ENCODE assay signal across 22 mouse cellular contexts in the genomic region with DNA sequence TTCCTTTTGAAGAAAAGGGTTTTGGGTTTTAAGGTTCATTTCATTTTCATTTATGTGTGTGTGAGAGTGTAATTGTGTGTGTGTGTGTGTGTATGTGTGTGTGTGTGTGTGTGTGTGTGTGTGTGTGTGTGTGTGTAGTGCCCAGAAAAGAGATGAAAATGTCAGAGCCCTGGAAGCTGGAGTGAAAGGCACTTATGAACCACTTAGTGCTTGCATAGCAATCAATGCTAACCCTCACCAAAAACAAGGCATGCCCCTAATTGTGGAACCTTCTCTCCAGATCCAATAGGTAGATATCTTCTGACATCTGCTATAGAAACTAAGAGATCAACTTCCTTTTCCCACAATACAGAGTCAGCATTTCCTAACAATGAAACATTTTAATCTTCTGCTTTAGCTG.
DNase-seq lines count a peak whose midpoint lies in the region; ATAC-seq and TF ChIP-seq lines count a peak whose summit lies in the region.
"Had no signal": no experiment of that assay in that cellular context is flagged by ENCODE, and none has a peak within 500 bp of the region (broad histone marks: within the 10 kb centered on the region; RNA-seq: fewer than 3 reads in every experiment).

No protein-coding gene starts in this region.

- H3K4me1 ChIP-seq in forebrain, embryonic 16.5 days (replicated peaks; ENCODE audit: control insufficient read depth, insufficient read depth, low read length), result no peaks in the 10 kb centered on the region
- no peaks in the 10 kb centered on the region for H3K4me1 ChIP-seq in forebrain, postnatal 0 days (ENCODE audit: insufficient read depth)
- no peaks in the 10 kb centered on the region for H3K4me1 ChIP-seq in midbrain, embryonic 15.5 days
- no peaks in the 10 kb centered on the region for H3K4me1 ChIP-seq in midbrain, postnatal 0 days (ENCODE audit: insufficient read depth, low read length)
- H3K4me1 ChIP-seq in neural tube, embryonic 13.5 days (replicated peaks), result peaks cover 10% of the 10 kb centered on the region; the same call in 1 of the 2 replicates
- no peaks in the 10 kb centered on the region for H3K4me1 ChIP-seq in kidney, embryonic 16.5 days (ENCODE audit: insufficient read depth, low read length)
- H3K4me1 ChIP-seq: embryonic facial prominence, embryonic 13.5 days; embryonic facial prominence, embryonic 15.5 days; forebrain, embryonic 10.5 days; forebrain, embryonic 12.5 days had no signal

- H3K9me3 ChIP-seq in forebrain, embryonic 16.5 days (ENCODE audit: control insufficient read depth, low read length), result no peaks in the 10 kb centered on the region
- H3K9me3 ChIP-seq in forebrain, postnatal 0 days (ENCODE audit: low read length), result no peaks in the 10 kb centered on the region
- H3K9me3 ChIP-seq in midbrain, embryonic 15.5 days, result no peaks in the 10 kb centered on the region
- H3K9me3 ChIP-seq in midbrain, postnatal 0 days (ENCODE audit: low read length), result no peaks in the 10 kb centered on the region
- H3K9me3 ChIP-seq in neural tube, embryonic 13.5 days, result no peaks in the 10 kb centered on the region
- no peaks in the 10 kb centered on the region for H3K9me3 ChIP-seq in kidney, embryonic 16.5 days (ENCODE audit: low read length)
- H3K9me3 ChIP-seq: embryonic facial prominence, embryonic 13.5 days; embryonic facial prominence, embryonic 15.5 days; forebrain, embryonic 10.5 days; forebrain, embryonic 12.5 days had no signal

- H3K4me3 ChIP-seq in forebrain, embryonic 16.5 days (replicated peaks; ENCODE audit: low read length), result no peak overlapping the region
- H3K4me3 ChIP-seq in forebrain, postnatal 0 days (ENCODE audit: low read depth, low read length), result no peak overlapping the region
- H3K4me3 ChIP-seq in midbrain, embryonic 15.5 days, result no peak overlapping the region
- H3K4me3 ChIP-seq in midbrain, postnatal 0 days (ENCODE audit: low read depth, low read length), result no peak overlapping the region
- H3K4me3 ChIP-seq in neural tube, embryonic 13.5 days, result no peak overlapping the region
- H3K4me3 ChIP-seq in kidney, embryonic 16.5 days (ENCODE audit: low read length), result no peak overlapping the region
- H3K4me3 ChIP-seq: embryonic facial prominence, embryonic 13.5 days; embryonic facial prominence, embryonic 15.5 days; erythroblast, embryonic 14.5 days; forebrain, embryonic 10.5 days; forebrain, embryonic 12.5 days had no signal

- no peak overlapping the region for H3K9ac ChIP-seq in forebrain, embryonic 16.5 days (replicated peaks; ENCODE audit: low read depth, low read length)
- no peak overlapping the region for H3K9ac ChIP-seq in forebrain, postnatal 0 days
- H3K9ac ChIP-seq in midbrain, embryonic 15.5 days, result no peak overlapping the region
- H3K9ac ChIP-seq in midbrain, postnatal 0 days (replicated peaks; ENCODE audit: low read length, poor library complexity, severe bottlenecking), result no peak overlapping the region
- H3K9ac ChIP-seq in neural tube, embryonic 13.5 days, result no peak overlapping the region
- H3K9ac ChIP-seq in kidney, embryonic 16.5 days (replicated peaks; ENCODE audit: low read length), result no peak overlapping the region
- H3K9ac ChIP-seq: embryonic facial prominence, embryonic 13.5 days; embryonic facial prominence, embryonic 15.5 days; forebrain, embryonic 12.5 days had no signal

- H3K27me3 ChIP-seq in forebrain, embryonic 16.5 days (replicated peaks; ENCODE audit: control insufficient read depth, insufficient read depth, low read length), result no peaks in the 10 kb centered on the region
- no peaks in the 10 kb centered on the region for H3K27me3 ChIP-seq in forebrain, postnatal 0 days (ENCODE audit: insufficient read depth, low read length)
- H3K27me3 ChIP-seq in midbrain, embryonic 15.5 days (replicated peaks), result no peaks in the 10 kb centered on the region
- H3K27me3 ChIP-seq in midbrain, postnatal 0 days (ENCODE audit: insufficient read depth, low read length), result no peaks in the 10 kb centered on the region
- H3K27me3 ChIP-seq in neural tube, embryonic 13.5 days, result no peaks in the 10 kb centered on the region
- H3K27me3 ChIP-seq in kidney, embryonic 16.5 days (ENCODE audit: insufficient read depth, low read length), result no peaks in the 10 kb centered on the region
- H3K27me3 ChIP-seq: embryonic facial prominence, embryonic 13.5 days; embryonic facial prominence, embryonic 15.5 days; forebrain, embryonic 12.5 days had no signal

- peak; percentile 45; the same call in 1 of the 2 replicates for ATAC-seq in forebrain, embryonic 16.5 days
- ATAC-seq in forebrain, postnatal 0 days, result no peak
- 0 out of 2 replicates have a peak, but pooled peaks have one; percentile 14 for ATAC-seq in midbrain, embryonic 15.5 days (replicated peaks)
- ATAC-seq in midbrain, postnatal 0 days (ENCODE audit: low FRiP score), result no peak
- peak; percentile 71 for ATAC-seq in neural tube, embryonic 13.5 days (ENCODE audit: low read depth)
- ATAC-seq in kidney, embryonic 16.5 days (ENCODE audit: low FRiP score, low TSS enrichment), result no peak

- H3K4me2 ChIP-seq in forebrain, embryonic 16.5 days (ENCODE audit: low read length), result no peak overlapping the region
- no peak overlapping the region for H3K4me2 ChIP-seq in forebrain, postnatal 0 days (ENCODE audit: low read depth)
- H3K4me2 ChIP-seq in midbrain, embryonic 15.5 days, result no peak overlapping the region
- H3K4me2 ChIP-seq in midbrain, postnatal 0 days (ENCODE audit: low read depth, low read length, poor library complexity, severe bottlenecking), result no peak overlapping the region
- H3K4me2 ChIP-seq in neural tube, embryonic 13.5 days, result no peak overlapping the region
- H3K4me2 ChIP-seq in kidney, embryonic 16.5 days (replicated peaks; ENCODE audit: low read depth, low read length), result no peak overlapping the region
- H3K4me2 ChIP-seq: embryonic facial prominence, embryonic 13.5 days; embryonic facial prominence, embryonic 15.5 days; forebrain, embryonic 12.5 days had no signal

- DNase-seq in forebrain, postnatal 0 days, result no peak
- DNase-seq in midbrain, postnatal 0 days (ENCODE audit: low spot score), result no peak
- no peak for DNase-seq in neural tube, embryonic 10.5 days (ENCODE audit: extremely low spot score, low spot score)
- DNase-seq: adrenal gland, adult 2 months; adrenal gland, postnatal 10 days; adrenal gland, postnatal 25 days; cerebellum, adult 11 months; cerebellum, adult 18-20 months; cerebellum, adult 8-10 months; cerebellum, adult 9-11 months; cerebellum, postnatal 14 days; cerebellum, postnatal 36 days; embryo, embryonic 11 days had no signal

- no peak overlapping the region for H3K27ac ChIP-seq in forebrain, embryonic 16.5 days (ENCODE audit: low read length)
- H3K27ac ChIP-seq in forebrain, postnatal 0 days (ENCODE audit: low read depth, low read length), result no peak overlapping the region
- no peak overlapping the region for H3K27ac ChIP-seq in midbrain, embryonic 15.5 days
- no peak overlapping the region for H3K27ac ChIP-seq in midbrain, postnatal 0 days (ENCODE audit: low read depth, low read length)
- no peak overlapping the region for H3K27ac ChIP-seq in neural tube, embryonic 13.5 days (replicated peaks)
- no peak overlapping the region for H3K27ac ChIP-seq in kidney, embryonic 16.5 days (ENCODE audit: low read length)
- H3K27ac ChIP-seq: embryonic facial prominence, embryonic 13.5 days; embryonic facial prominence, embryonic 15.5 days; forebrain, embryonic 10.5 days; forebrain, embryonic 12.5 days had no signal

- no peaks in the 10 kb centered on the region for H3K36me3 ChIP-seq in forebrain, embryonic 16.5 days (ENCODE audit: control insufficient read depth, insufficient read depth)
- no peaks in the 10 kb centered on the region for H3K36me3 ChIP-seq in forebrain, postnatal 0 days (ENCODE audit: insufficient read depth)
- no peaks in the 10 kb centered on the region for H3K36me3 ChIP-seq in midbrain, embryonic 15.5 days (replicated peaks)
- no peaks in the 10 kb centered on the region for H3K36me3 ChIP-seq in midbrain, postnatal 0 days (ENCODE audit: insufficient read depth, low read length)
- H3K36me3 ChIP-seq in neural tube, embryonic 13.5 days, result no peaks in the 10 kb centered on the region
- H3K36me3 ChIP-seq in kidney, embryonic 16.5 days (ENCODE audit: insufficient read depth, low read length), result no peaks in the 10 kb centered on the region
- H3K36me3 ChIP-seq: embryonic facial prominence, embryonic 13.5 days; embryonic facial prominence, embryonic 15.5 days; forebrain, embryonic 10.5 days; forebrain, embryonic 12.5 days had no signal

- no peak for TF ChIP-seq CTCF in forebrain, postnatal 0 days (IDR thresholded peaks at IDR 0.05; ENCODE audit: low read depth)
- TF ChIP-seq CTCF in midbrain, postnatal 0 days (IDR thresholded peaks at IDR 0.05), result no peak

Comparison
In these comparisons a context has a peak if more than half of its experiments do, and no peak if none do; other contexts are left out.
1. ATAC-seq: peak in forebrain, embryonic 16.5 days (single experiment), midbrain, embryonic 15.5 days (single experiment) and neural tube, embryonic 13.5 days (single experiment); none in forebrain, postnatal 0 days (single experiment), midbrain, postnatal 0 days (single experiment) and kidney, embryonic 16.5 days (single experiment).